Mouse (Mus musculus): ENCODE measurements at regions not wholly inside any gene's neighbourhood (a gene's known extent, or its start where the extent isn't known, plus 50 kb on each side); places are given as distances from the start of the nearest gene placed in this dataset.
A peak's percentile ranks its signal among the peaks of the same experiment; 100 is the strongest.

- no peak for DNase-seq (ENCODE audit: low spot score in 2 of 2)
Observed at GRCm38 (mm10) chr11:32990201-32990600, 157.0 kb downstream of the Fgf18 start.

- no peak for DNase-seq (ENCODE audit: low spot score in 2 of 2)
Observed at GRCm38 (mm10) chr11:32978899-32979298, 154.5 kb upstream of the Smim23 start.

GRCm38 (mm10) chr11:32976572-32976971 is 152.2 kb upstream of the Smim23 start:
- no peak for DNase-seq (ENCODE audit: low spot score in 2 of 2)

GRCm38 (mm10) chr11:32973453-32973852 is 149.0 kb upstream of the Smim23 start:
- no peak for DNase-seq (ENCODE audit: low spot score in 2 of 2)

- no peak for DNase-seq (ENCODE audit: low spot score in 2 of 2)
Observed at GRCm38 (mm10) chr11:32965418-32965817, 141.0 kb upstream of the Smim23 start.

GRCm38 (mm10) chr11:32963625-32964293 is 139.4 kb upstream of the Smim23 start:
- DNase-seq (ENCODE audit: low spot score in 2 of 2) = no peak

- DNase-seq (ENCODE audit: low spot score in 2 of 2) = no peak
Observed at GRCm38 (mm10) chr11:32961600-32961999, 137.2 kb upstream of the Smim23 start.

GRCm38 (mm10) chr11:32958961-32959360 is 134.6 kb upstream of the Smim23 start:
- no peak for DNase-seq (ENCODE audit: low spot score in 2 of 2)

- peak; percentile 37 to 68 for DNase-seq (ENCODE audit: low spot score in 2 of 2)
Observed at GRCm38 (mm10) chr11:32956993-32957392, 132.6 kb upstream of the Smim23 start.

GRCm38 (mm10) chr11:32952271-32952670 is 127.9 kb upstream of the Smim23 start:
- no peak for DNase-seq (ENCODE audit: low spot score in 2 of 2)

- no peak for DNase-seq (ENCODE audit: low spot score in 2 of 2)
Observed at GRCm38 (mm10) chr11:32948132-32948531, 123.7 kb upstream of the Smim23 start.

- no peak for DNase-seq (ENCODE audit: low spot score in 2 of 2)
Observed at GRCm38 (mm10) chr11:32946481-32947001, 122.1 kb upstream of the Smim23 start.

GRCm38 (mm10) chr11:32945071-32945470 is 120.7 kb upstream of the Smim23 start:
- DNase-seq (ENCODE audit: low spot score in 2 of 2) = no peak

GRCm38 (mm10) chr11:32941331-32942009 is 117.1 kb upstream of the Smim23 start:
- peak; percentile 61 to 68 for DNase-seq (ENCODE audit: low spot score in 2 of 2)

- DNase-seq (ENCODE audit: low spot score in 2 of 2) = no peak
Observed at GRCm38 (mm10) chr11:32939102-32939501, 114.7 kb upstream of the Smim23 start.

GRCm38 (mm10) chr11:32937167-32937566 is 112.8 kb upstream of the Smim23 start:
- no peak for DNase-seq (ENCODE audit: low spot score in 2 of 2)

- DNase-seq (ENCODE audit: low spot score in 2 of 2) = no peak
Observed at GRCm38 (mm10) chr11:32931928-32932327, 107.5 kb upstream of the Smim23 start.

- DNase-seq (ENCODE audit: low spot score in 2 of 2) = no peak
Observed at GRCm38 (mm10) chr11:32931018-32931417, 106.6 kb upstream of the Smim23 start.

- no peak for DNase-seq (ENCODE audit: low spot score in 2 of 2)
Observed at GRCm38 (mm10) chr11:32928837-32929236, 104.4 kb upstream of the Smim23 start.

- no peak for DNase-seq (ENCODE audit: low spot score in 2 of 2)
Observed at GRCm38 (mm10) chr11:32925421-32926271, 101.2 kb upstream of the Smim23 start.

- no peak for DNase-seq (ENCODE audit: low spot score in 2 of 2)
Observed at GRCm38 (mm10) chr11:32924932-32925331, 100.5 kb upstream of the Smim23 start.

GRCm38 (mm10) chr11:32913071-32913470 is 88.7 kb upstream of the Smim23 start:
- no peak for DNase-seq (ENCODE audit: low spot score in 2 of 2)
